Mouse (Mus musculus) midbrain, embryonic 10.5 days (tissue): ENCODE measurements at regions not wholly inside any gene's neighbourhood (a gene's known extent, or its start where the extent isn't known, plus 50 kb on each side); places are given as distances from the start of the nearest gene placed in this dataset.

ENCODE experiments used
- DNase-seq: peaks from one replicate; pipeline ENCODE4 v3.0.0-alpha.2; 2017; ENCODE audit warnings: low spot score
- H3K27ac ChIP-seq: fragments of 300-500 bp; sonication (generic); replicated peaks from 2 replicates; pipeline ENCODE4 v1.5.1; 2016; ENCODE audit warnings: mild to moderate bottlenecking
- H3K27me3 ChIP-seq: fragments of 300-500 bp; sonication (generic); 2 replicates; pipeline ENCODE4 v1.6.1; 2016; ENCODE audit warnings: low read depth, mild to moderate bottlenecking; ENCODE audit not compliant: poor library complexity, severe bottlenecking
- H3K36me3 ChIP-seq: fragments of 300-500 bp; sonication (generic); 2 replicates; pipeline ENCODE4 v1.6.1; 2016; ENCODE audit warnings: mild to moderate bottlenecking, moderate library complexity
- H3K4me1 ChIP-seq: fragments of 300-500 bp; sonication (generic); 2 replicates; pipeline ENCODE4 v1.6.1; 2016
- H3K4me3 ChIP-seq: fragments of 300-500 bp; sonication (generic); 2 replicates; pipeline ENCODE4 v1.5.1; 2016; ENCODE audit warnings: mild to moderate bottlenecking, moderate library complexity
- H3K9me3 ChIP-seq: fragments of 300-500 bp; sonication (generic); replicated peaks from 2 replicates; pipeline ENCODE4 v1.6.1; 2016; ENCODE audit warnings: mild to moderate bottlenecking
- WGBS: fragments of 180-500 bp; shearing (Covaris S2); methylation state at CpG from one replicate; pipeline ENCODE4 v1.1.7; 2016; 5-methylcytosine and 5-hydroxymethylcytosine counted together

GRCm38 (mm10) chr14:105805362-105805761 lies 91.3 kb downstream of the Spry2 start:
- Histone ChIP-seq H3K4me1 (peaks cover 15% of the 10 kb centered on the region), H3K27ac (no peak overlapping the region), H3K27me3 (no peaks in the 10 kb centered on the region), H3K4me3 (no peak overlapping the region), H3K36me3 (no peaks in the 10 kb centered on the region), H3K9me3 (no peaks in the 10 kb centered on the region)
- WGBS: 89% methylated on average over 5 of the region's 5 CpGs
- DNase-seq: no peak

DNA sequence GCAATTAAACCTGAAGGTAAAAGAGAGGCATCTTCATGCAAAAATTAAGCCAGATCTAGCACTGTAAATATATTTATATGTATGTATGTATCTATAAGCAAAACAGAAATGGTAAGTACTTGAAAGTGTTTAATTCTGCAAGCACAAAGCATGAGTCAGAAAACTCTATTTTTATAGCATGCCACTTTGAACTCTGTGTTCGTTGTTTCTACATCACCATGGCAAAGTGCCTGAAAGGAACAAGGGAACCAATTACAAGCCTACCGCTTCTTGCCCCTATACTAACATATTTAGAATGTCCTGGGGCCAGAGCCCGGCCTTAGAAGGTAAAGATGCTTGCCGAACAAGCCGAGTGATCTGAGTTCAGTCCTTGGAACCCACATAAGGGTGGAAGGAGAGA lies 91.9 kb downstream of the Spry2 start:
- 86% methylated on average over 5 of the region's 5 CpGs for WGBS
- Histone ChIP-seq H3K36me3 (no peaks in the 10 kb centered on the region), H3K27me3 (no peaks in the 10 kb centered on the region), H3K9me3 (no peaks in the 10 kb centered on the region), H3K4me1 (peaks cover 15% of the 10 kb centered on the region), H3K27ac (no peak overlapping the region), H3K4me3 (no peak overlapping the region)
- no peak for DNase-seq

DNA sequence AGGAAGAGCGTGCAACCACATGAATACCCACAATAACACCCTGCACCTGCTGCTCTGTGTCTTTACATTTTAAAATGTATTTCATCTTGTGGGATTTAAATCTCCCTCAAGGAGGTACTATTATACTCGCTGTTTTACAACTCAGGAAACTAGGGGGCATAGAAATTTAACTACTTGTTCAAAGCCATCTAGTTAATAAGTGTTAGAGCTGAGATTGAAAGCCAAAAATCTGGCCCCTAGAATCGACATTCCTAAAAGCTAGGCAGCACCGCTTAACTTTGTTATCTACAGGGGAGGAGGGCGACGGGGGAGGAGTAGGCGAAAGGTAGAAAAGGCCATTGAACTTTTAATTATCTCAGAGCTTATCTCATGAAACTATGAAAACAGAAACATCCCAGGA lies 93.3 kb downstream of the Spry2 start:
- no peak overlapping the region; the same call in 1 of the 2 replicates for H3K27ac ChIP-seq

DNA sequence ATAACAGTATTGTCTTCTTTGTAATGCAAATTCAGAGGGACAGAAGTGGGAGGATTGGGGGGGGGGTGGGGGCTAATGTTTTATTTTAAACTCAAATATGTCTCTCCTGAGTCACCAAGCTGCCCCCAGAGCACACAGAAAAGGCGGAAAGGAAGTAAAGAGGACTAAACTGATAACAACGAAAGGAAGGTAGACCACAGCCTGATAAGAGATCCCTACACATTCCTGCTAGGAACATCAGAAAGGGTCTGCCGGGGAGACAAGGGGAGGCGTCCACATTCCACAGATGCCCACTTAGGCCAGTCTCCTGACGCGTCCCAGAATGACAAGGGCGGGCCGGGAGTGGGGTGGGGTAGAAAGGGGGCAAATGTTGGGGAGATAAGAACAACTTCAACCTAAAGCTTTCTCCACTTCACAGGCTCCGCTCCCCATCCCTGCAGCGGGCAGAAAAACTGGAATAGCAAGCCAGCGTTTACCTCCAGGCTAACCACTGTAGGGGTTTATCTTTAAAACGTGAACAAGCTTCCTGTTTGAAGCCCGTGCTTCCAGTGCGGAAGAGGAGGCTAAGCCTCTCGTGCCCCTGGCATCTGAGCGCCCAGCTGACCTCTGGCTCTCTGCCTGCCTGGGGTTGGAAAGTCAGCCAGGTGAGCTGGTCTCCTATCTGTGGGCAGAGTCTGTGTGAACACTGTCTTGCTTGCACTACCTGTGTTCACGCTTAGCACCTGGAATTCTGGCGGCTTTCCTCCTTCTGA lies 93.9 kb downstream of the Spry2 start:
- Histone ChIP-seq H3K4me3 (peak overlapping the region; percentile 23), H3K27ac (no peak overlapping the region; the same call in 1 of the 2 replicates), H3K4me1 (peaks cover 15% of the 10 kb centered on the region), H3K36me3 (no peaks in the 10 kb centered on the region), H3K9me3 (no peaks in the 10 kb centered on the region), H3K27me3 (no peaks in the 10 kb centered on the region)
- no peak for DNase-seq
- 23% methylated on average over 18 of the region's 18 CpGs for WGBS

More for the DNA sequence above, 93.3 kb downstream of the Spry2 start:
- Histone ChIP-seq H3K27me3 (no peaks in the 10 kb centered on the region), H3K4me1 (peaks cover 15% of the 10 kb centered on the region), H3K36me3 (no peaks in the 10 kb centered on the region), H3K9me3 (no peaks in the 10 kb centered on the region), H3K4me3 (no peak overlapping the region)
- DNase-seq: no peak
- 50% methylated on average over 7 of the region's 7 CpGs for WGBS

- WGBS: 86% methylated on average over 13 of the region's 13 CpGs
- H3K36me3 ChIP-seq: no peaks in the 10 kb centered on the region
- H3K4me1 ChIP-seq: peaks cover 15% of the 10 kb centered on the region
- H3K4me3 ChIP-seq: no peak overlapping the region
- no peak for DNase-seq
- H3K27ac ChIP-seq: no peak overlapping the region
- no peaks in the 10 kb centered on the region for H3K27me3 ChIP-seq
- H3K9me3 ChIP-seq: no peaks in the 10 kb centered on the region
Observed at GRCm38 (mm10) chr14:105800142-105800925, 96.3 kb downstream of the Spry2 start.

DNA sequence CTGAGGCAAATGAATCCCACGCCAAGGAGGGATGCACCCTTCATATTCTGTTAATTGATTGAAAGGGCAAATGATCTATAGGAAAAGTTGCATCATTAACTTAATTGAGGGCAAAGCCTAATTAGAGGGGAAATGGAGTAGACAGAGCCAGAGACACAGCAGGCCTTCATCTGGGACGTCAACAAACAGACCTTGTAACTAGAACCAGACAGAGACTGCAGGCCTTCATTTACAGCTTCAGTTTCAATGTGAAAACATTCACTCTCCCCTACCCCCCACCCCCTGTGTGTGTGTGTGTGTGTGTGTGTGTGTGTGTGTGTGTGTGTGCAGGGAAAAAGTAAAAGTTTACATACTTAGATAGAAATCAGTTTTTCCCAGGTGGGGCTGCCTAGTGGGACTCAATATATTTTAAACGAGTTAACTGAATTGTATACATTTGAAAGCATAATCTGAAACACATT lies 97.2 kb downstream of the Spry2 start:
- Histone ChIP-seq H3K36me3 (no peaks in the 10 kb centered on the region), H3K27me3 (no peaks in the 10 kb centered on the region), H3K4me3 (no peak overlapping the region), H3K9me3 (no peaks in the 10 kb centered on the region), H3K27ac (no peak overlapping the region), H3K4me1 (peaks cover 15% of the 10 kb centered on the region)
- DNase-seq: no peak
- WGBS: 66% methylated on average over 3 of the region's 3 CpGs

DNA sequence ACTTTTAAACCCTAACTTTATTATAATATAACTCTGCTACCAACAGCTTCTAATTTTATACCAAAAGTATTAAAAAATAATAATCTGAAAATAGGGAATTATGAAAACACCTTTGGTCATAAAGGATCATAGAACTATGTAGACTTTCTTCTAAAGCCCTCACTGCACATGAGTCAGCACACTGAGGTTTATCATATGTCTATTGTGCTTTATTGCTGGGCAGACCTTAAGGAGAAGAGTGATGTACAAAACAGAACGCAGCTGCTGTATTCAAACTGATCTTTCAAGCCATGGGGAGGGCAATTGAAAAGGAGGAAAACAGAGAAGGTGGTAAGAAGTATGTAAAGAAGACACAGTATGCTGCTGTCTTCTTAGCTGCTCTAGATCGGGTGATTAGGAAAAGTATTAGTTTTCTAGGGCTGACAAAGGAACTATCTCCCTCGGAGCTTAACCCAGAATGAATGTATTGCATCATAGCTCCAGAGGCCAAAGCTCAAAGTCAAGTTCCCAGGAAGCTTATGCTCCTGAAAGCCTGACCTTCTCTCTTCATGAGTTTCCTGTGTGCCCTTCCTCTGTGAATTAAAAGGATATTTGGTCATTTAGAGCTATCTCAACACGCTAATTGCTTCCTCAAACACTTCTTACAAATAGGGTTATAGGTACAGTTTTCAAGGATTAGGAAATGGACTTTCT lies 103.5 kb downstream of the Spry2 start:
- DNase-seq: no peak
- Histone ChIP-seq H3K4me3 (no peak overlapping the region), H3K27me3 (no peaks in the 10 kb centered on the region), H3K27ac (no peak overlapping the region), H3K36me3 (no peaks in the 10 kb centered on the region), H3K9me3 (no peaks in the 10 kb centered on the region), H3K4me1 (no peaks in the 10 kb centered on the region)
- WGBS: 86% methylated on average over 4 of the region's 4 CpGs

GRCm38 (mm10) chr14:105790441-105790840 lies 106.2 kb downstream of the Spry2 start:
- no peak for DNase-seq
- Histone ChIP-seq H3K36me3 (no peaks in the 10 kb centered on the region), H3K4me3 (no peak overlapping the region), H3K27ac (no peak overlapping the region), H3K9me3 (no peaks in the 10 kb centered on the region), H3K27me3 (no peaks in the 10 kb centered on the region), H3K4me1 (no peaks in the 10 kb centered on the region)
- 87% methylated on average over 4 of the region's 4 CpGs for WGBS

DNA sequence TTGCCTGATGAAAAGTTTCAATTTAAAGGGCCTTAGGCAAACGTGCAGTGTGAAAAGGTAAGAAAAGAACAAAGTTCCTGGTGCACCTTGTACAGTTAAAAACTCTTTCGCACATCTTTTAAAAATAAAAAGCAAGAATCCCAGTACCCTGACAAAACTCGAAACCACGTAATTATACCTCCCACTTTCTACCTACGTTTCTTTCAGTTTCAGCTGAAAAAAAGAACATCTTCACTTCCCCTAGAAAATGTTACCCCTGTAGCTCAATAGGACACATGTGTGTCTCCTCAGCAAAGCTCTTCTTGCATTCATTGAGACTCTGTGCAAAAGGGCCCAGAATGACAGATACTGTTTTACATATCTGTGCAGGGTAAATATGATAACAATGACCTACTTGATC lies 113.2 kb downstream of the Spry2 start:
- Histone ChIP-seq H3K27ac (no peak overlapping the region), H3K4me3 (no peak overlapping the region), H3K9me3 (no peaks in the 10 kb centered on the region), H3K36me3 (no peaks in the 10 kb centered on the region), H3K27me3 (no peaks in the 10 kb centered on the region), H3K4me1 (no peaks in the 10 kb centered on the region)
- WGBS: 88% methylated on average over 5 of the region's 5 CpGs
- no peak for DNase-seq

GRCm38 (mm10) chr14:105779760-105780159 lies 116.9 kb downstream of the Spry2 start:
- 82% methylated on average over 3 of the region's 3 CpGs for WGBS
- no peaks in the 10 kb centered on the region for H3K27me3 ChIP-seq
- no peaks in the 10 kb centered on the region for H3K4me1 ChIP-seq
- no peak overlapping the region for H3K4me3 ChIP-seq
- no peak overlapping the region for H3K27ac ChIP-seq
- DNase-seq: no peak
- H3K36me3 ChIP-seq: no peaks in the 10 kb centered on the region
- no peaks in the 10 kb centered on the region for H3K9me3 ChIP-seq

GRCm38 (mm10) chr14:105779349-105779748 lies 117.3 kb downstream of the Spry2 start:
- Histone ChIP-seq H3K36me3 (no peaks in the 10 kb centered on the region), H3K4me3 (no peak overlapping the region), H3K27ac (no peak overlapping the region), H3K4me1 (no peaks in the 10 kb centered on the region), H3K27me3 (no peaks in the 10 kb centered on the region), H3K9me3 (no peaks in the 10 kb centered on the region)
- DNase-seq: no peak
- 83% methylated on average over 4 of the region's 4 CpGs for WGBS

DNA sequence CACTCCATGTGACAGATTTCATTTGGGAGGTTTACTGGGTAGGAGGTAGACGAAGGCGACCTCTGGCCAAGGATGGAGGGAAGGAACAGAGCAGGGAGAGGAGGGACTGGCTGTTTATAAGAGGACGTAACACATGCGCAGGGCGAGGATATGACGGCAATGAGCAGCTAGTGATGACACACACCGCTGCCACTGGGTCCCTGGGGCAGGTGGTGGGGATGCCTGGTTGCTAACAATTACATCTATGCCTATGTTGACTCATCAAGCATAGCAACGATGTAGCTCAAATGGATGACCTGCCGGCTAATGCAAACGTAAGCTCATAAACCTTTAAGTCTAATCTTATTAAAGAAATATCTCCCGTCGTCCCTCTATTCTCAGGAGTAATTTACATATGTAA lies 122.9 kb downstream of the Spry2 start:
- no peak overlapping the region for H3K27ac ChIP-seq

DNA sequence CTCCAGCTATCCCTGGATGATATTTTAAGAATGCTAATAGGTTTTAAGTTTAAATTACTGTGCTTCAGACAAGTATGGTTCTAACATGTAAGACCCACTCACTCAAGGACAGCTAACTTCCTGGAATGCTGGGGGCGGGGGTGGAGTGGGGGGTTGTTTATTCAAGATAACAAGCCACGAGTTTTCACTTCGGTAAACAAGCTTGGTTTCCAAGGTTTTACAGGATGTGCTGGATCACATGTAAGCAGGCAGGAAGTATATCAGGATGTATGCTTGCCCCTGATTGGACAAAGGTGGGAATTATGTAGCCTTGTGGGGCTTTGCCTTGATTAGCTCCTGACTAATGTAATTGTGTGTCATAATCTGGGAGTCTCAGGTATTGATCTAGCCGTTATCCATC lies 129.5 kb downstream of the Spry2 start:
- DNase-seq: no peak
- Histone ChIP-seq H3K4me1 (no peaks in the 10 kb centered on the region), H3K9me3 (no peaks in the 10 kb centered on the region), H3K36me3 (no peaks in the 10 kb centered on the region), H3K27ac (no peak overlapping the region), H3K27me3 (no peaks in the 10 kb centered on the region), H3K4me3 (no peak overlapping the region)
- 78% methylated on average over 4 of the region's 4 CpGs for WGBS

More for the DNA sequence above, 122.9 kb downstream of the Spry2 start:
- H3K4me3 ChIP-seq: no peak overlapping the region
- H3K27me3 ChIP-seq: no peaks in the 10 kb centered on the region
- H3K9me3 ChIP-seq: no peaks in the 10 kb centered on the region
- WGBS: 92% methylated on average over 12 of the region's 12 CpGs
- no peak for DNase-seq
- no peaks in the 10 kb centered on the region for H3K4me1 ChIP-seq
- H3K36me3 ChIP-seq: no peaks in the 10 kb centered on the region
